Mouse (Mus musculus) gastrocnemius, adult 2 months (tissue): ENCODE data around the gene Sh2d6. TPM values are rescaled to one million over a fixed set of nuclear protein-coding genes. Genes with fewer than 3 reads are reported as not detected.
A peak's percentile ranks its signal among the peaks of the same experiment; 100 is the strongest.
"Not testable (repeated sequence)": the region's sequence is repeated elsewhere in the genome, so short reads cannot be mapped to it uniquely, and the experiment has no call there.

Source experiments
- DNase-seq: peaks from one replicate; pipeline ENCODE4 v3.0.0; 2022
- H3K27ac ChIP-seq: fragments of 200-600 bp; 2 replicates; pipeline ENCODE4 v1.8.1; 2022; ENCODE audit warnings: mild to moderate bottlenecking
- H3K4me3 ChIP-seq: fragments of 200-600 bp; 2 replicates; pipeline ENCODE4 v1.8.1; 2022; ENCODE audit warnings: mild to moderate bottlenecking, moderate library complexity
- CTCF ChIP-seq: fragments of 200-600 bp; IDR thresholded peaks from 2 replicates; pipeline ENCODE4 v1.8.1; 2022; ENCODE audit warnings: antibody characterized with exemption, mild to moderate bottlenecking, moderate library complexity
- intact Hi-C: fragments of 180-260 bp; cut with DNase I; formaldehyde crosslinking; loops from one replicate; pipeline ENCODE4 v1.15.1; 2025
- total RNA-seq, 2 experiments: library from RNA; stranded (reverse); gene quantifications; 2 replicates each; pipeline ENCODE4 v1.2.3; 2021

Gene Sh2d6
- total RNA-seq, 2 experiments from 2014 or later = 0.59 to 0.99 TPM

- TF ChIP-seq CTCF = no peak
- H3K27ac ChIP-seq = no peak overlapping the region
- intact Hi-C loops = no loop called here
- no peak overlapping the region for H3K4me3 ChIP-seq
- no peak for DNase-seq
These were observed 39.4 kb downstream of the Sh2d6 start for GRCm38 (mm10) chr6:72482156-72482555.

GRCm38 (mm10) chr6:72480422-72480702, 41.1 kb downstream of the Sh2d6 start:
- no peak for DNase-seq
- intact Hi-C loops = no loop called here
- H3K4me3 ChIP-seq = no peak overlapping the region
- TF ChIP-seq CTCF = no peak
- no peak overlapping the region for H3K27ac ChIP-seq

GRCm38 (mm10) chr6:72479645-72480421, 41.7 kb downstream of the Sh2d6 start:
- no peak for DNase-seq
- no peak overlapping the region for H3K4me3 ChIP-seq
- H3K27ac ChIP-seq = no peak overlapping the region
- no peak for TF ChIP-seq CTCF
- intact Hi-C loops = no loop called here

GRCm38 (mm10) chr6:72478691-72479090, 42.8 kb downstream of the Sh2d6 start:
- intact Hi-C loops, H3K4me3 ChIP-seq, DNase-seq, H3K27ac ChIP-seq: not testable (repeated sequence)

DNA sequence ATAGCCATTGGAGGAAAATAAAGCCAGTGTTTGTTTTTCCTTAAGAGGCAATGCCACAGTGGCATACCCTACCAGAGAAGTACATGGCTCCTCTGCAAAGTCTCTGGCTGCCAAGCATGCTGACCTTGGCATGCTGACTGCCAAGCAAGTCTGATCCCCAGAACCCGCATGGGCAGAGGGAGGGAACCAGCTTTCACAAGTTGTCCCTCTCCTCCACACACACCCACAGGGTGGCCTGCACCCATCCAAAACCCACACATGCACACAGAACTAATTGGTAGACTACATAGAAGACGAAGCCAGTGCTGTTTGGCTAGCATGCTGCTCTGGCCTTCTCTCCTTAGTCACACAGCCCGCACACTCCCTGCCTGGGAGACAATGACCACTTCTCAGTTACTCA, 43.9 kb downstream of the Sh2d6 start:
- intact Hi-C loops = no loop called here
- Histone ChIP-seq H3K27ac (peak overlapping the region; percentile 63), H3K4me3 (no peak overlapping the region)
- no peak for TF ChIP-seq CTCF
- peak; percentile 64 for DNase-seq

DNA sequence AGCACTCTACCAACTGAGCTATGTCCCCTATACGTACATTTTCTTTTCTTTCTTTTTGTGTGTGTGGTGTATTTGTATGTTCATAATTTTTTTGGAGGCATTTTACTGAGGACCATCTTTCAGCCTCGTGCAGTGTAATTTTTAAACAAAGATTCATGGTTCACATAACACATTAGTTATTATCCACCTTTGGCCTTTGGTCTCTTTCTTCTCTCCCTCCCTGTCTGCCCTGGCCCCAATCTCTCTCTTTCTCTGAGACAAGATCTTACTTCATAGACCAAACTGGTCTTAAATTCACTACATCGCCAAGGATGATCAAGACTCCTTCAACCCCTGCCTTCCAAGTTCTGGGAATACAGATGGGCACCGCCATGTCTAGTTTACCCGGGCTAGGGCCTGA, 44.7 kb downstream of the Sh2d6 start:
- H3K27ac ChIP-seq = peak overlapping the region; percentile 63; the same call in 1 of the 2 replicates
- DNase-seq = no peak
- no peak overlapping the region for H3K4me3 ChIP-seq
- intact Hi-C loops = no loop called here
- no peak for TF ChIP-seq CTCF

- Histone ChIP-seq H3K4me3 (no peak overlapping the region), H3K27ac (peak overlapping the region; percentile 93)
- intact Hi-C loops = no loop called here
- no peak for TF ChIP-seq CTCF
- no peak for DNase-seq
These were observed 46.1 kb downstream of the Sh2d6 start for GRCm38 (mm10) chr6:72475221-72475985.

DNA sequence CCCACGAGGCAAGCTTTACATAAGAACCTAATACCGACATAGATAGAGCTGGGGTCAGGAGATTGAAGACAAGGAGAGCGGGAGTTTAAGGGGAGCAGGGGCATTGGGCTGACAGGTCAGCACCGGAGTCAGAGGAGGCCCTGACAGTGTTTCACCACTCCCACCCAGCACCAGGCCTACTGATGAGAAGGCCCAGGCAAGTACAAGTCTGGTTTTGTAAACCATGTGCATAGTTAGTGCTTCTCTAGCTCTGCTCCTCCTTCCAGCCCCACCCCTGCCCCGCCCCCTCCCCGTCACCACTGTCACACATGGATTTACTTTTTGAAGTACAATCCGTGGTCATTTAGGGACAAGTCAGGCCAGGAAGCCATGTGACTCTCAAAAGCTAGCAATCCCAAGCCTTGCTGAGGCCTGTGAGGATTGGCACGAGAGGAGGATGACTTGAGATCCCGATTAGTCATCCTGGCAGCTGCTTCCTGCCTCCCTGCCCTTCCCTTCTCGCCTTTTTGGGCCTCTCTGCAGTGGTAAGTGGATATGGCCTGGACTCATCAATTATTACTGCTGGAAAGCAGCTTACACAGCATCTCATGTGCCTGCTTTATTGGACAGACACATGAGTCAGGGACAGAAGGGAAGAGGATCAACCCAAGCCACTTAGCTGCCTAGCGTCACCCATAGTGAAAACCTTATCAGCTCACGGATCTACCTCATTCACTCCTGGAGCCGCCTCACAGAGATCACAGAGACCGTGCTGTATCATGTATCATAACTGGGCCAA, 48.1 kb downstream of the Sh2d6 start:
- intact Hi-C loops = loop anchor here (2.0 to 5.0 kb wide), 2 partner anchors 15 to 39 kb away; no protein-coding TSS in a partner anchor
- Histone ChIP-seq H3K27ac (peak overlapping the region; percentile 93), H3K4me3 (peak overlapping the region; percentile 54)
- no peak for TF ChIP-seq CTCF
- peak; percentile 86 for DNase-seq

DNA sequence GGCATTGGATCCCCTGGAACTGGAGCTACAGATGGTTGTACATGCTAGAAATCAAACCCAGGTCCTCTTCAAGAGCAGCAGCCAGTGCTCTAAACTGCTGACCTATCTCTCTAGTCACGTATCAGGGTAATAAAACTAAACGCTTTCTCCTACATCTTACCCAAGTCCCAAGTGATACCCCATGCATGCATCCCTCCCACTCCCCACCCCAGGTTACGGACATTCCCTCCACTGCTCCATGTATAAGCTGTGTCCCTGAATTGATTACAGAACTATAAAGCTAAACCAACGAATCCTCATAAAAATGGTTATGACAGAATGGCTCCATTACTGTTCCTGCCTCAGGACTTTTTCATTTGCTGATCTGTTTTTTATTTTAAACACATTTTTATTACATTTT, 55.3 kb downstream of the Sh2d6 start:
- intact Hi-C loops = no loop called here
- no peak for TF ChIP-seq CTCF
- peak overlapping the region; percentile 73 for H3K27ac ChIP-seq
- no peak for DNase-seq
- H3K4me3 ChIP-seq = no peak overlapping the region

GRCm38 (mm10) chr6:72465361-72466157, 55.9 kb downstream of the Sh2d6 start:
- DNase-seq = peak; percentile 55
- Histone ChIP-seq H3K27ac (peak overlapping the region; percentile 73), H3K4me3 (no peak overlapping the region)
- intact Hi-C loops = no loop called here
- TF ChIP-seq CTCF = no peak

Other genes starting within 250 kb of the Sh2d6 start
- not detected for gene Sftpb, start 217.1 kb downstream of the Sh2d6 start, total RNA-seq
- 10 to 100 TPM; 16.4 to 18.4 TPM for gene Usp39, start 176.5 kb downstream of the Sh2d6 start, total RNA-seq
- gene 0610030E20Rik, start 174.4 kb downstream of the Sh2d6 start, total RNA-seq = 10 to 100 TPM; 10.1 to 11.7 TPM
- 10 to 100 TPM; 21.0 to 24.2 TPM for gene Tmem150a, start 166.3 kb downstream of the Sh2d6 start, total RNA-seq
- 10 to 100 TPM; 24.9 to 26.6 TPM for gene Rnf181, start 154.8 kb downstream of the Sh2d6 start, total RNA-seq
- gene Vamp5, start 141.2 kb downstream of the Sh2d6 start, total RNA-seq = 100 to 1,000 TPM in 1 of 2 experiments, 10 to 100 TPM in 1; 97.5 to 102 TPM
- 10 to 100 TPM; 50.4 to 58.0 TPM for gene Vamp8, start 131.0 kb downstream of the Sh2d6 start, total RNA-seq
- gene Ggcx, start 107.4 kb downstream of the Sh2d6 start, total RNA-seq = 10 to 100 TPM; 12.2 to 17.3 TPM
- 100 to 1,000 TPM; 130 to 164 TPM for gene Mat2a, start 82.1 kb downstream of the Sh2d6 start, total RNA-seq
- 1 to 10 TPM; 6.8 to 9.7 TPM for gene Capg, start 22.7 kb upstream of the Sh2d6 start, total RNA-seq
- gene Elmod3, start 76.7 kb upstream of the Sh2d6 start, total RNA-seq = 1 to 10 TPM; 7.7 to 9.8 TPM
- gene Retsat, start 76.8 kb upstream of the Sh2d6 start, total RNA-seq = 10 to 100 TPM; 56.1 to 98.6 TPM
- 10 to 100 TPM; 23.2 to 29.0 TPM for gene Tgoln1, start 95.3 kb upstream of the Sh2d6 start, total RNA-seq